Mouse (Mus musculus): ENCODE measurements around the gene Six4. TPM values are rescaled to one million over a fixed set of nuclear protein-coding genes. Genes with fewer than 3 reads are reported as not detected.
A peak's percentile ranks its signal among the peaks of the same experiment; 100 is the strongest.

Gene Six4
- total and polyA plus RNA-seq, 2 experiments from 2014 or later = 0.52 to 2.2 TPM

DNA sequence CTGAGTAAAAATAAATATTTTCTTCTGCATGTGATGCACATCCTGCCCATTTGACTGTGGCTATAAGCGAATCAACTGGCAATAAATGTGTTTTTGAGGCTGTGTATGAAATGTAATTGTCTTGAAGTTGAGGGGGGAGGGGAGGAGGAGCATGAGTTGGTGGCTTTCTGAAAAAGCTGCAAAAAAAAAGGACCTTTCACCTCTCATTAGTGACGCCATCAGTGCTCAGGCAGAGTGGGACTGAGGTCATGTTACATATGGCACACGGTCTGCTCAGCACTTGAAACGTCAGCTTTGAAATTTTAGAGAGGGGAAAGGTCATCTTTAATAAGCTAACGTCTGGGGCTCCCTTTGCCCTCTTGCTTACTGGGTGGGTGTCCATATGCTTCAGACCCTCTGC is 57.8 kb downstream of the Six4 start:
- H3K27ac ChIP-seq (ENCODE audit: low read depth) = no peak overlapping the region
- ATAC-seq (ENCODE audit: insufficient read depth, low read depth) = no peak

DNA sequence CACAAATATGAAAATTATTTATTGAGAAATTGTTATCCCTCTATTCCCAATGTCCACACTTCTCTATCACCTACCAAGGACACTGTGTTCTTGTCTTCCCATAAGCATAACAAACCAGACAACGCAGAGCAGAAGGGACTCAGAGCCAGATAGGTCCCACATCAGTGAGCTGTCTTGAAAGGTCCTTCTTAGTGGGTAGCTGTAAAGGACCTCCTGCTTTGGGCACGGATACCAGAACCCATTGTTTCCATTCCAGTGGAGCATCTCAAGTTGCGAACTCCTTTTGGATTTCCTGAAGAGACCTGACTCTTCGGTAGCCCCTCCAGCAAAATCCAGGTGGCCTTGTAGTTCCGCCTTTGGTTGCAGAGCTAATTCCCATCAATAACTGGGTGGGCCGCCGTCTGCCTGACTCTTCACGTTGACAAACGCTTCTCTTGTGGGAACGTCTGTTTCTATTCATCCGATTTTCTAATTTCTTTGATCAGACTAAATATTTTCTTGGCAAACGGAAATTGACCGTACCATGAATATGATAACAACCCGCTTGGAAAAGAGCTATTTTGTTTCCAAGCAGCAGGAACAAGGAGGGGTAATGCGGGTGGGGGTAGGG is 58.6 kb downstream of the Six4 start:
- 45% methylated on average over 15 of the region's 15 CpGs for WGBS
- no peak for TF ChIP-seq CTCF (IDR thresholded peaks at IDR 0.05; ENCODE audit: low read depth)
- no peak for TF ChIP-seq EP300 (IDR thresholded peaks at IDR 0.05; ENCODE audit: low read depth)
- H3K4me2 ChIP-seq (ENCODE audit: low read depth, low read length) = peak overlapping the region; percentile 85

More for the DNA sequence above, 57.8 kb downstream of the Six4 start:
- peaks cover 54% of the 10 kb centered on the region for H3K27me3 ChIP-seq (ENCODE audit: control insufficient read depth, insufficient read depth, low read length)
- no peak overlapping the region for H3K4me2 ChIP-seq (ENCODE audit: low read depth, low read length)
- H3K36me3 ChIP-seq (replicated peaks; ENCODE audit: control insufficient read depth, insufficient read depth, low read length) = no peaks in the 10 kb centered on the region
- TF ChIP-seq EP300 (IDR thresholded peaks at IDR 0.05; ENCODE audit: low read depth) (no peak), CTCF (IDR thresholded peaks at IDR 0.05; ENCODE audit: low read depth) (no peak)
- H3K9ac ChIP-seq (replicated peaks; ENCODE audit: low read depth, low read length) = no peak overlapping the region
- H3K9me3 ChIP-seq (replicated peaks; ENCODE audit: control insufficient read depth, low read length) = no peaks in the 10 kb centered on the region
- WGBS = 30% methylated on average over 5 of the region's 5 CpGs
- H3K4me3 ChIP-seq (ENCODE audit: low read depth, low read length) = no peak overlapping the region
- H3K4me1 ChIP-seq (ENCODE audit: control insufficient read depth, insufficient read depth) = peaks cover 8% of the 10 kb centered on the region
- no peak for DNase-seq (ENCODE audit: low spot score)

DNA sequence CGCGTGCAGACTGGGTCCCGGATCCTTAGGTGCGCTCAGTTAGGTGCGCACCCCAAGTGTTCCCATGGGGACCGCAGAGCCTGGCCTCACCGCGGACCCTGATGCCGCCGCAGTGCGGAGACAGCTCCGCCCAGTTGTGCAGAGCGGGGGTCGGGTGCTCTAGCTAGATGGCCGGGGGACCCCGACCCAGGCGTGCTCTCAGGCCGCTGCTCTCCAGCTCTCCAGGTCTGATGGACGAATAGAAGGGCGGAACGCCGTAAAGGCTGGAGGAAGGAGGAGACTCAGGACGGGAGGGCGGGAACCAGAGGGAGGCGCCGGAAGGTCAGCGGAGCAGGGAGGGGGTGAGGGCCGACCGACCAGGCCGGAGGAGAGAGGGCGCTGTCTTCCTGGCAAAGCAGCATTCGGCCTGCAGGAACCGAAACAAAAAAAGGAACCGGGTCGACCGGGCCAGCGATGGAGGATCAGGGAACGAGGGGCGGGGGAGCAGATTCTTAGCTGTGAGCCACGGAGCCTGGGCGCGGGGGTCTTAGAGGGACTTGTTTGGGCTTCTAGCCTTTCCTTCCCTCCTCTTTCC is 59.5 kb downstream of the Six4 start, which contains the start of gene Six1:
Gene Six1 (minus strand): TSS at position 220 of the 574 bp plus-strand sequence.
- peak within 1 kb of the TSS; percentile 66 for H3K9ac ChIP-seq (replicated peaks; ENCODE audit: low read depth, low read length)
- H3K9me3 ChIP-seq (replicated peaks; ENCODE audit: control insufficient read depth, low read length) = no peaks in the 10 kb centered on the region
- WGBS = under 1% methylated on average over 42 of the region's 42 CpGs
- H3K27me3 ChIP-seq (ENCODE audit: control insufficient read depth, insufficient read depth, low read length) = peaks cover 71% of the 10 kb centered on the region
- peak within 1 kb of the TSS; percentile 85 for H3K4me2 ChIP-seq (ENCODE audit: low read depth, low read length)
- H3K4me3 ChIP-seq (ENCODE audit: low read depth, low read length) = peak within 1 kb of the TSS; percentile 76
- no peaks in the 10 kb centered on the region for H3K36me3 ChIP-seq (replicated peaks; ENCODE audit: control insufficient read depth, insufficient read depth, low read length)
- DNase-seq (ENCODE audit: low spot score) (peak; percentile 88), ATAC-seq (ENCODE audit: insufficient read depth, low read depth) (peak; percentile 94)
- no peak within 1 kb of the TSS for H3K27ac ChIP-seq (ENCODE audit: low read depth)
- no peak for TF ChIP-seq EP300 (IDR thresholded peaks at IDR 0.05; ENCODE audit: low read depth)
- TF ChIP-seq CTCF (IDR thresholded peaks at IDR 0.05; ENCODE audit: low read depth) = peak; percentile 59
- H3K4me1 ChIP-seq (ENCODE audit: control insufficient read depth, insufficient read depth) = peaks cover 8% of the 10 kb centered on the region

More for the DNA sequence above, 58.6 kb downstream of the Six4 start:
- no peaks in the 10 kb centered on the region for H3K9me3 ChIP-seq (replicated peaks; ENCODE audit: control insufficient read depth, low read length)
- H3K36me3 ChIP-seq (replicated peaks; ENCODE audit: control insufficient read depth, insufficient read depth, low read length) = no peaks in the 10 kb centered on the region
- no peak for DNase-seq (ENCODE audit: low spot score)
- peaks cover 62% of the 10 kb centered on the region for H3K27me3 ChIP-seq (ENCODE audit: control insufficient read depth, insufficient read depth, low read length)
- peak overlapping the region; percentile 76 for H3K4me3 ChIP-seq (ENCODE audit: low read depth, low read length)
- no peak for ATAC-seq (ENCODE audit: insufficient read depth, low read depth)
- H3K27ac ChIP-seq (ENCODE audit: low read depth) = no peak overlapping the region
- peak overlapping the region; percentile 66; the same call in 1 of the 2 replicates for H3K9ac ChIP-seq (replicated peaks; ENCODE audit: low read depth, low read length)
- H3K4me1 ChIP-seq (ENCODE audit: control insufficient read depth, insufficient read depth) = peaks cover 8% of the 10 kb centered on the region

DNA sequence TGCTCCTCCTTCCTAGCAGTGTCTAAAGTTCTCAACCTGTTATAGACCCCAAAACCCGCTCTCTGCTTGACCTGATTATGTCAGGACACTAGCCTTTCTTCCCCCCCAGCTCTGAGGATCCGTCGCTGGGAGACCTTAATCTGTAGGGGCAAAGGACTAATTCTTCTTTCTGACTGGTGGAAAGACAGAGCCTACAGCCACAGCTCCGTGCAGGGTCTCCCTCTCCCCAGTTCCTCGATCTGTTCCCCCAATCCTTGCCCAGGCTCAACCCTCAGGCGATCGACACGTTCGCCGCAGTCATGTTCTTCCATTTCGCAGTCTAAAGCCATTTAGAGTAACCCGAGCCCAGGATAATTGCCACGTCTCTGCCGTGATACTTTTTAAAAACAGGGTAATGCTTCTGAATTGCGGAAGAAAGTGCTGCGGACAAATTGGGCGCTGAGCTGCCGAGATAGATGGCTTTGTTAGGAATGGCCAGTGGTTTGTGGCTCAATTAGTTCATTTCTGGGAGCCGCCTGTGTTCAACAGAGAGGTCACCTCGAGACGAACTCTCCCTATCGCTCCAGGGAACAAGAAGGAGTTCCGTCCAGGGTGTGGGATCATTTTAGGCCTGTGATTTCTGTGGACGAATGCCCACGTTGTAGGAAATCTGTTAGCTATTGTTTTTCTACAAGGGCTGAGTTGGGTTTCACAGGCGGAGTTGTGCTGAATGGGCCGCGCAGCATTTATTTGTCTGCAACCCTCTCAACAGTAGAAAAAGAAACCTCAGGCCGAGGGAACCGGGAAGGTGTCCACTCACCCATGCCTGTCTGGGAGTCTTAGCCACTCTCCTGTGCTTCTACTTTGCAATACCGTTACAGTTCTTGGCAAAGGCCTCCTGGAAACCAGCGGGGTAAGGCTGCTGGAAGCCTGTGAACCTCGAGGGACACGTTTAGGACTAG is 60.3 kb downstream of the Six4 start:
- H3K27ac ChIP-seq (ENCODE audit: low read depth) = no peak overlapping the region
- H3K4me1 ChIP-seq (ENCODE audit: control insufficient read depth, insufficient read depth) = peaks cover 8% of the 10 kb centered on the region
- WGBS = 26% methylated on average over 34 of the region's 34 CpGs
- H3K4me3 ChIP-seq (ENCODE audit: low read depth, low read length) = peak overlapping the region; percentile 76
- H3K9ac ChIP-seq (replicated peaks; ENCODE audit: low read depth, low read length) = no peak overlapping the region
- DNase-seq (ENCODE audit: low spot score) = no peak
- no peaks in the 10 kb centered on the region for H3K36me3 ChIP-seq (replicated peaks; ENCODE audit: control insufficient read depth, insufficient read depth, low read length)
- no peak; the same call in 1 of the 2 replicates for ATAC-seq (ENCODE audit: insufficient read depth, low read depth)
- H3K4me2 ChIP-seq (ENCODE audit: low read depth, low read length) = peak overlapping the region; percentile 85
- H3K9me3 ChIP-seq (replicated peaks; ENCODE audit: control insufficient read depth, low read length) = no peaks in the 10 kb centered on the region
- H3K27me3 ChIP-seq (ENCODE audit: control insufficient read depth, insufficient read depth, low read length) = peaks cover 79% of the 10 kb centered on the region
- TF ChIP-seq EP300 (IDR thresholded peaks at IDR 0.05; ENCODE audit: low read depth) (no peak), CTCF (IDR thresholded peaks at IDR 0.05; ENCODE audit: low read depth) (no peak)

DNA sequence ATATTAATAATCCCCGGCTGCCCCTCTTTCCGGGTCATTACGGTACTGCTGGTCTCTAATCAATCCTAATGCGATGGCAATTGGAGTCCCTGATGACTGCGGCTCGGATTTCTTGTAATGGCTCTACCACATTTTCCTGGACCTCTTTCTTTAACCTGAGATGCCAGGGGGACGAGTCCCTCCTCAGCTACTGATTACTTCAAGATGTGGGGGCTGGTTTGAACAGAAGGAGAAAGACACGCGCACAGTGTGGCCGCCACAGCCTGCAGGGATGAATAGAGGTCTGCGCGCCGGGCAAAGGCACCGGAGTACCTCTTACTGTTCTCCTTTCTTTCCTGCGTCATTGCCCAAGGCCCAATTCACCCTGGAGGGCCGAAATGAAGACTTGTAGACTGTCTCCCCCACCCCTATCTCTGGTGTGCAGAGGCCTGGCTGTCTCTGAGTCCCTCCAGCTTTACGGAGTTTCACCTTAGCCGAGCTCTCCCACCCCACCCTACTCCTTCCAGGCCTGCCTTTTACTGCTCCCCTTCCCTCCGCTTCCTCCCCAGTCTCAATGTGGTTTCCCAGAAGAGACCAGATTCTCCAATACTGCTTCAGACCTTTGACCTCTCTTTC is 61.1 kb downstream of the Six4 start:
- Histone ChIP-seq H3K4me2 (ENCODE audit: low read depth, low read length) (no peak overlapping the region), H3K4me3 (ENCODE audit: low read depth, low read length) (0 out of 2 replicates have a peak overlapping the region, but pooled peaks have one; percentile 76), H3K27me3 (ENCODE audit: control insufficient read depth, insufficient read depth, low read length) (peaks cover 81% of the 10 kb centered on the region)

More for the DNA sequence above, 61.1 kb downstream of the Six4 start:
- H3K36me3 ChIP-seq (replicated peaks; ENCODE audit: control insufficient read depth, insufficient read depth, low read length) = no peaks in the 10 kb centered on the region
- DNase-seq (ENCODE audit: low spot score) (no peak), ATAC-seq (ENCODE audit: insufficient read depth, low read depth) (no peak)
- peaks cover 8% of the 10 kb centered on the region for H3K4me1 ChIP-seq (ENCODE audit: control insufficient read depth, insufficient read depth)
- no peak overlapping the region for H3K27ac ChIP-seq (ENCODE audit: low read depth)
- 21% methylated on average over 19 of the region's 19 CpGs for WGBS
- TF ChIP-seq CTCF (IDR thresholded peaks at IDR 0.05; ENCODE audit: low read depth) (no peak), EP300 (IDR thresholded peaks at IDR 0.05; ENCODE audit: low read depth) (no peak)
- no peak overlapping the region for H3K9ac ChIP-seq (replicated peaks; ENCODE audit: low read depth, low read length)
- H3K9me3 ChIP-seq (replicated peaks; ENCODE audit: control insufficient read depth, low read length) = no peaks in the 10 kb centered on the region
